Mouse (Mus musculus) bone marrow, adult 2 months (tissue): ENCODE results near the gene Rab19.

Experiments used
- CTCF ChIP-seq: fragments of 200-500 bp; IDR thresholded peaks from 2 replicates; pipeline ENCODE4 v1.5.1; 2011; ENCODE audit warnings: low read length, control low read depth; ENCODE audit not compliant: control insufficient read depth, insufficient read depth
- POLR2A ChIP-seq: fragments of 200-500 bp; IDR thresholded peaks from 2 replicates; pipeline ENCODE4 v1.6.1; 2011; ENCODE audit warnings: low read depth, mild to moderate bottlenecking, control low read depth, low read length, borderline replicate concordance; ENCODE audit not compliant: control insufficient read depth

DNA sequence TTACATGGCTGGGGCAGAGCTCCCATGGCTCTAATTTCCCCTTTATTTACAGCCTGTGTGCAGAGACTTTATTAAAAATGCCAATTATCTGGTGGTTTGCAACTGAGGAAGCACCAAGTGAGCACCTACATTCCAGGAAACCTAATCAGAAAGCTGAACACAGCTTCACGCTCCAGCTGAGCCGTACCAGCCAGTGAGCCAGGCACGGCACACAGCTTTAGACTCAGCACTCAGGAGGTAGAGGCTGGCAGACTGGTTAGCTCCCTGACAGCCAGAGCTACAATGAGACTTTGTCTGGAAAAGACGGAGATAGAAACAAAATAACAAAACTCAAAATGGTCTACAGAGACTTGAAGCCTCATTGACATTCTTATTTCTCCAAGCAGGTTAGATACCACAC, 14.5 kb downstream of the Rab19 start:
- TF ChIP-seq POLR2A (no peak), CTCF (no peak)
